In the genomic region with DNA sequence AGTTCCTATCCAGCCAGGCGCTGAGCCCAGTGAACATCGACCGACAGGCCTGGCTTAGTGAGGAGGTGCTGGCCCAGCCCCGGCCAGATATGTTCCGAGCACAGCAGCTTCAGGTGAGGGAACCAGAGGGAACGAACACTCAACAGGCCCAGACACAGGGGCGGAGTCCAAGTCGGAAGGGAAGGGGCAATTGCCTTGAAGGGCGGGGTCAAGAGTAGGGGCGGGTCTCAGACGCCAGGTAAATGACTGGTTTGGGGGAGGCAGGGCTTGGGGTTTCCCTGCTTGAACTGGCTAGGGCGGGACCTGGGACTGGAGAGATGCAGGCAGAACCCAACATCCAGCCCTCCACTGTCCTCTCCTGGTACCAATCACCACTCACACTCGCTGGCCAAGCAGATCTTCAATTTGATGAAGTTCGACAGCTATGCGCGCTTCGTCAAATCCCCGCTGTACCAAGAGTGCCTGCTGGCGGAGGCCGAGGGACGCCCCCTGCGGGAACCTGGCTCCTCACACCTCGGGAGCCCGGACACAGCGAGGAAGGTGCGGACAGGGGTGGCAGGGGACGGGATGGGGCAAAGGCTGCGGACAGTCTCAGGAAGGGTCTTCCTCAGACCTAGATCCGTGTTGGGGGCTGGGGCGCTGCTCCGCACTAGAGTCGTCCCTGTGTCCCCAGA, we compare ENCODE assay signal across 13 mouse cellular contexts. TPM values are rescaled to one million over a fixed set of nuclear protein-coding genes. Genes with fewer than 3 reads are reported as not detected.
A peak's percentile ranks its signal among the peaks of the same experiment; 100 is the strongest.
DNase-seq lines count a peak whose midpoint lies in the region; ATAC-seq lines count a peak whose summit lies in the region.
"Had no signal": no experiment of that assay in that cellular context is flagged by ENCODE, and none has a peak within 500 bp of the region (broad histone marks: within the 10 kb centered on the region; RNA-seq: fewer than 3 reads in every experiment).

No protein-coding gene starts in this region.

- 4% methylated on average over 32 of the region's 32 CpGs for WGBS in heart, embryonic 12.5 days
- WGBS in embryonic facial prominence, embryonic 15.5 days = 7% methylated on average over 32 of the region's 32 CpGs

- DNase-seq in heart, adult 8-10 months (ENCODE audit: low spot score) = no peak
- peak; percentile 10 for DNase-seq in 3134 (ENCODE audit: extremely low read depth, insufficient read length, low spot score)
- peak; percentile 42 for DNase-seq in kidney, postnatal 14 days
- no peak for DNase-seq in urinary bladder, postnatal 4 days (ENCODE audit: low spot score in 2 of 2)
- DNase-seq in thymus, postnatal 4 days = no peak
- no peak for DNase-seq in natural killer cell, adult 2 months (ENCODE audit: low spot score in 2 of 2)
- DNase-seq: adrenal gland, adult 2 months; cerebellum, postnatal 25 days; gastrocnemius, postnatal 36 days had no signal

- no peaks in the 10 kb centered on the region for H3K36me3 ChIP-seq in heart, embryonic 12.5 days
- no peaks in the 10 kb centered on the region for H3K36me3 ChIP-seq in embryonic facial prominence, embryonic 15.5 days

- H3K27ac ChIP-seq in heart, embryonic 12.5 days (ENCODE audit: poor library complexity, severe bottlenecking) = no peak overlapping the region
- no peak overlapping the region for H3K27ac ChIP-seq in embryonic facial prominence, embryonic 15.5 days (replicated peaks)
- H3K27ac ChIP-seq: liver, embryonic 14.5 days had no signal

- peaks cover 86% of the 10 kb centered on the region for H3K27me3 ChIP-seq in heart, embryonic 12.5 days (replicated peaks)
- peaks cover 46% of the 10 kb centered on the region for H3K27me3 ChIP-seq in embryonic facial prominence, embryonic 15.5 days

- no peak overlapping the region for H3K9ac ChIP-seq in heart, embryonic 12.5 days
- peak overlapping the region; percentile 4; the same call in 1 of the 2 replicates for H3K9ac ChIP-seq in embryonic facial prominence, embryonic 15.5 days
- H3K9ac ChIP-seq: liver, embryonic 14.5 days had no signal

- H3K4me3 ChIP-seq in heart, embryonic 12.5 days = no peak overlapping the region
- peak overlapping the region; percentile 21; the same call in 1 of the 2 replicates for H3K4me3 ChIP-seq in embryonic facial prominence, embryonic 15.5 days (replicated peaks)

- 0 out of 2 replicates have a peak, but pooled peaks cover 4% of the 10 kb centered on the region for H3K4me1 ChIP-seq in heart, embryonic 12.5 days (replicated peaks)
- 0 out of 2 replicates have a peak, but pooled peaks cover 6% of the 10 kb centered on the region for H3K4me1 ChIP-seq in embryonic facial prominence, embryonic 15.5 days

- 0 out of 2 replicates have a peak overlapping the region, but pooled peaks have one; percentile 13 for H3K4me2 ChIP-seq in heart, embryonic 12.5 days
- peak overlapping the region; percentile 41 for H3K4me2 ChIP-seq in embryonic facial prominence, embryonic 15.5 days (replicated peaks)

- no peaks in the 10 kb centered on the region for H3K9me3 ChIP-seq in heart, embryonic 12.5 days (replicated peaks)
- no peaks in the 10 kb centered on the region for H3K9me3 ChIP-seq in embryonic facial prominence, embryonic 15.5 days (replicated peaks)

- peak; percentile 40; the same call in 1 of the 2 replicates for ATAC-seq in heart, embryonic 12.5 days (ENCODE audit: insufficient number of reproducible peaks, low FRiP score)
- ATAC-seq in embryonic facial prominence, embryonic 15.5 days (ENCODE audit: insufficient number of reproducible peaks, low FRiP score, low TSS enrichment, low read depth) = no peak

RNA-seq across cellular contexts. Expression of gene Rgs14, which starts 9.5 kb away (rescaled TPM):
- polyA plus RNA-seq in heart, embryonic 12.5 days (2016; fragmentation: Nextera tagmentation; extraction: Ambion mirVana) = 0.42 and 0.52 TPM in 2 replicates
- under 1 TPM; 0.19 to 0.80 (median 0.41) TPM for total RNA-seq in heart, adult 8-10 months (2022)
- 2.1 and 2.5 TPM in 2 replicates for polyA plus RNA-seq in embryonic facial prominence, embryonic 15.5 days (2015; fragmentation: Nextera tagmentation; extraction: Ambion mirVana)

RNA-seq across cellular contexts. Expression of gene Lman2, which starts 16.5 kb away (rescaled TPM):
- polyA plus RNA-seq in heart, embryonic 12.5 days (2016; fragmentation: Nextera tagmentation; extraction: Ambion mirVana) = 105 and 106 TPM in 2 replicates
- total RNA-seq in heart, adult 8-10 months (2022) = 10 to 100 TPM; 50.1 to 52.8 (median 51.7) TPM
- polyA plus RNA-seq in embryonic facial prominence, embryonic 15.5 days (2015; fragmentation: Nextera tagmentation; extraction: Ambion mirVana) = 100.0 and 110 TPM in 2 replicates

RNA-seq across cellular contexts. Expression of gene Slc34a1, which starts 18.9 kb away (rescaled TPM):
- not detected in 2 replicates for polyA plus RNA-seq in heart, embryonic 12.5 days (2016; fragmentation: Nextera tagmentation; extraction: Ambion mirVana)
- not detected for total RNA-seq in heart, adult 8-10 months (2022)
- polyA plus RNA-seq in embryonic facial prominence, embryonic 15.5 days (2015; fragmentation: Nextera tagmentation; extraction: Ambion mirVana) = 0.11 TPM in 1 of 2 replicates, not detected in the other
- total RNA-seq: gastrocnemius, postnatal 36 days had no signal
- polyA plus RNA-seq: adrenal gland, adult 2 months had no signal

RNA-seq across cellular contexts. Expression of gene Pfn3, which starts 36.0 kb away (rescaled TPM):
- polyA plus RNA-seq in heart, embryonic 12.5 days (2016; fragmentation: Nextera tagmentation; extraction: Ambion mirVana) = not detected in 2 replicates
- not detected for total RNA-seq in heart, adult 8-10 months (2022)
- not detected in 2 replicates for polyA plus RNA-seq in embryonic facial prominence, embryonic 15.5 days (2015; fragmentation: Nextera tagmentation; extraction: Ambion mirVana)
- total RNA-seq: adrenal gland, adult 2 months; gastrocnemius, postnatal 36 days had no signal
- polyA plus RNA-seq: adrenal gland, adult 2 months; liver, embryonic 14.5 days; thymus, postnatal 0 days had no signal

RNA-seq across cellular contexts. Expression of gene F12, which starts 47.5 kb away (rescaled TPM):
- 0.96 TPM in 1 of 2 replicates, not detected in the other for polyA plus RNA-seq in heart, embryonic 12.5 days (2016; fragmentation: Nextera tagmentation; extraction: Ambion mirVana)
- not detected for total RNA-seq in heart, adult 8-10 months (2022)
- 0.16 TPM in 1 of 2 replicates, not detected in the other for polyA plus RNA-seq in embryonic facial prominence, embryonic 15.5 days (2015; fragmentation: Nextera tagmentation; extraction: Ambion mirVana)
- total RNA-seq: gastrocnemius, postnatal 36 days had no signal

Comparison
In these comparisons a context has a peak if more than half of its experiments do, and no peak if none do; other contexts are left out.
1. DNase-seq: peak in 3134 (single experiment) and kidney, postnatal 14 days (single experiment); none in heart, adult 8-10 months (single experiment), urinary bladder, postnatal 4 days (0 of 2), thymus, postnatal 4 days (single experiment) and natural killer cell, adult 2 months (0 of 2).